In genomic region chr4:99161457-99161971, GRCm38 (mm10) we compare ENCODE assay signal across 9 mouse cellular contexts. TPM values are rescaled to one million over a fixed set of nuclear protein-coding genes. Genes with fewer than 3 reads are reported as not detected.
DNase-seq lines count a peak whose midpoint lies in the region; ATAC-seq lines count a peak whose summit lies in the region.
"Had no signal": no experiment of that assay in that cellular context is flagged by ENCODE, and none has a peak within 500 bp of the region (broad histone marks: within the 10 kb centered on the region; RNA-seq: fewer than 3 reads in every experiment).

No protein-coding gene starts in this region.

- no peak overlapping the region for H3K9ac ChIP-seq in midbrain, embryonic 14.5 days (replicated peaks; ENCODE audit: low read length)
- no peak overlapping the region for H3K9ac ChIP-seq in midbrain, embryonic 15.5 days
- H3K9ac ChIP-seq in limb, embryonic 13.5 days = no peak overlapping the region

- 4% methylated on average over 6 of the region's 6 CpGs for WGBS in midbrain, embryonic 14.5 days
- WGBS in midbrain, embryonic 15.5 days = 7% methylated on average over 6 of the region's 6 CpGs
- WGBS in limb, embryonic 13.5 days = 13% methylated on average over 6 of the region's 6 CpGs

- no peak overlapping the region for H3K27ac ChIP-seq in midbrain, embryonic 14.5 days (replicated peaks; ENCODE audit: low read depth, low read length)
- no peak overlapping the region for H3K27ac ChIP-seq in midbrain, embryonic 15.5 days
- H3K27ac ChIP-seq in limb, embryonic 13.5 days = peak overlapping the region; percentile 11; the same call in 1 of the 2 replicates

- DNase-seq in cerebellum, postnatal 10 days = peak; percentile 11 to 26
- DNase-seq in cerebellum, postnatal 36 days = no peak
- DNase-seq in midbrain, embryonic 14.5 days = peak; percentile 20
- DNase-seq in fibroblast of lung, adult 2 months (ENCODE audit: low read depth) = peak; percentile 90
- no peak for DNase-seq in right cerebral cortex, postnatal 10 days (ENCODE audit: low spot score in 2 of 2)

- H3K4me1 ChIP-seq in midbrain, embryonic 14.5 days (ENCODE audit: control insufficient read depth, insufficient read depth, low read length) = 0 out of 2 replicates have a peak, but pooled peaks cover 4% of the 10 kb centered on the region
- peaks cover 13% of the 10 kb centered on the region for H3K4me1 ChIP-seq in midbrain, embryonic 15.5 days
- H3K4me1 ChIP-seq in limb, embryonic 13.5 days = peaks cover 24% of the 10 kb centered on the region

- no peak overlapping the region for H3K4me2 ChIP-seq in midbrain, embryonic 14.5 days (ENCODE audit: low read length)
- no peak overlapping the region for H3K4me2 ChIP-seq in midbrain, embryonic 15.5 days
- peak overlapping the region; percentile 29 for H3K4me2 ChIP-seq in limb, embryonic 13.5 days (replicated peaks)
- H3K4me2 ChIP-seq: liver, embryonic 11.5 days had no signal

- no peak overlapping the region for H3K4me3 ChIP-seq in midbrain, embryonic 14.5 days (replicated peaks; ENCODE audit: low read depth, low read length)
- no peak overlapping the region for H3K4me3 ChIP-seq in midbrain, embryonic 15.5 days
- H3K4me3 ChIP-seq in limb, embryonic 13.5 days = no peak overlapping the region

- ATAC-seq in midbrain, embryonic 14.5 days (ENCODE audit: low FRiP score, low TSS enrichment) = no peak
- no peak for ATAC-seq in midbrain, embryonic 15.5 days (replicated peaks)
- ATAC-seq in limb, embryonic 13.5 days (ENCODE audit: low FRiP score, low read depth) = peak; percentile 40; the same call in 1 of the 2 replicates
- ATAC-seq in cerebellum, adult (ENCODE audit: insufficient number of reproducible peaks, low FRiP score, low TSS enrichment) = no peak

- H3K27me3 ChIP-seq in midbrain, embryonic 14.5 days (ENCODE audit: control insufficient read depth, insufficient read depth, low read length) = no peaks in the 10 kb centered on the region
- peaks cover 7% of the 10 kb centered on the region for H3K27me3 ChIP-seq in midbrain, embryonic 15.5 days (replicated peaks)
- no peaks in the 10 kb centered on the region for H3K27me3 ChIP-seq in limb, embryonic 13.5 days

- no peaks in the 10 kb centered on the region for H3K36me3 ChIP-seq in midbrain, embryonic 14.5 days (ENCODE audit: control insufficient read depth, insufficient read depth, low read length)
- H3K36me3 ChIP-seq in midbrain, embryonic 15.5 days (replicated peaks) = no peaks in the 10 kb centered on the region
- H3K36me3 ChIP-seq in limb, embryonic 13.5 days = no peaks in the 10 kb centered on the region

- no peaks in the 10 kb centered on the region for H3K9me3 ChIP-seq in midbrain, embryonic 14.5 days (ENCODE audit: control insufficient read depth, low read length)
- no peaks in the 10 kb centered on the region for H3K9me3 ChIP-seq in midbrain, embryonic 15.5 days
- H3K9me3 ChIP-seq in limb, embryonic 13.5 days = no peaks in the 10 kb centered on the region

RNA-seq across cellular contexts. Expression of gene Atg4c, which starts 32.2 kb away (rescaled TPM):
- 11.2 and 17.8 TPM in 2 replicates for polyA plus RNA-seq in midbrain, embryonic 14.5 days (2014; fragmentation: Nextera tagmentation; extraction: Ambion mirVana)
- 15.9 and 21.1 TPM in 2 replicates for polyA plus RNA-seq in midbrain, embryonic 15.5 days (2015; fragmentation: Nextera tagmentation; extraction: Ambion mirVana)
- polyA plus RNA-seq in limb, embryonic 13.5 days (2015; fragmentation: Nextera tagmentation; extraction: Ambion mirVana) = 16.1 and 18.5 TPM in 2 replicates

RNA-seq across cellular contexts. Expression of gene Dock7, which starts 40.8 kb away (rescaled TPM):
- polyA plus RNA-seq in midbrain, embryonic 14.5 days (2014; fragmentation: Nextera tagmentation; extraction: Ambion mirVana) = 78.5 and 115 TPM in 2 replicates
- polyA plus RNA-seq in midbrain, embryonic 15.5 days (2015; fragmentation: Nextera tagmentation; extraction: Ambion mirVana) = 71.1 and 71.7 TPM in 2 replicates
- 67.1 and 70.4 TPM in 2 replicates for polyA plus RNA-seq in limb, embryonic 13.5 days (2015; fragmentation: Nextera tagmentation; extraction: Ambion mirVana)

Comparison
In these comparisons a context has a peak if more than half of its experiments do, and no peak if none do; other contexts are left out.
1. DNase-seq: peak in cerebellum, postnatal 10 days (2 of 2), midbrain, embryonic 14.5 days (single experiment) and fibroblast of lung, adult 2 months (single experiment); none in cerebellum, postnatal 36 days (0 of 2) and right cerebral cortex, postnatal 10 days (0 of 2).